12 mouse cellular contexts compared by ENCODE assay signal in genomic region chr5:120438991-120439710, GRCm38 (mm10). TPM values are rescaled to one million over a fixed set of nuclear protein-coding genes. Genes with fewer than 3 reads are reported as not detected.
DNase-seq lines count a peak whose midpoint lies in the region; ATAC-seq and TF ChIP-seq lines count a peak whose summit lies in the region.
"Had no signal": no experiment of that assay in that cellular context is flagged by ENCODE, and none has a peak within 500 bp of the region (broad histone marks: within the 10 kb centered on the region; RNA-seq: fewer than 3 reads in every experiment).

No protein-coding gene starts in this region.

- no peak for TF ChIP-seq EP300 in lung, postnatal 0 days (IDR thresholded peaks at IDR 0.05)

- no peaks in the 10 kb centered on the region for H3K36me3 ChIP-seq in lung, postnatal 0 days (ENCODE audit: insufficient read depth, low read length)
- no peaks in the 10 kb centered on the region for H3K36me3 ChIP-seq in limb, embryonic 10.5 days
- H3K36me3 ChIP-seq in neural tube, embryonic 14.5 days (ENCODE audit: control insufficient read depth, insufficient read depth, low read length), result no peaks in the 10 kb centered on the region

- no peak for ATAC-seq in lung, postnatal 0 days
- ATAC-seq in neural tube, embryonic 14.5 days (ENCODE audit: low read depth), result no peak
- ATAC-seq: liver, postnatal 0 days had no signal

- WGBS in lung, postnatal 0 days, result 1% methylated on average over 27 of the region's 27 CpGs
- WGBS in limb, embryonic 10.5 days, result 1% methylated on average over 27 of the region's 27 CpGs
- 1% methylated on average over 27 of the region's 27 CpGs for WGBS in neural tube, embryonic 14.5 days

- peak; percentile 36 for DNase-seq in adrenal gland, adult 2 months
- no peak for DNase-seq in adrenal gland, postnatal 25 days
- DNase-seq in lung, postnatal 14 days, result peak; percentile 24
- no peak for DNase-seq in lung, postnatal 0 days (ENCODE audit: low spot score)
- peak; percentile 49 for DNase-seq in limb, embryonic 10.5 days (ENCODE audit: low spot score)
- no peak for DNase-seq in kidney, postnatal 4 days
- DNase-seq in layer of hippocampus, adult 2 months (ENCODE audit: low spot score in 2 of 2), result no peak
- DNase-seq: heart, postnatal 4 days; liver, postnatal 0 days had no signal

- H3K9ac ChIP-seq in lung, postnatal 0 days (replicated peaks; ENCODE audit: low read depth), result no peak overlapping the region
- H3K9ac ChIP-seq in neural tube, embryonic 14.5 days (replicated peaks; ENCODE audit: low read depth, low read length), result peak overlapping the region; percentile 89
- H3K9ac ChIP-seq: liver, postnatal 0 days had no signal

- TF ChIP-seq CTCF in lung, postnatal 0 days (IDR thresholded peaks at IDR 0.05), result no peak
- no peak for TF ChIP-seq CTCF in layer of hippocampus, adult 2 months (conservative IDR thresholded peaks at IDR 0.05)

- H3K4me1 ChIP-seq in lung, postnatal 0 days (ENCODE audit: insufficient read depth, low read depth, low read length), result peaks cover 6% of the 10 kb centered on the region; the same call in 1 of the 2 replicates
- H3K4me1 ChIP-seq in limb, embryonic 10.5 days, result peaks cover 41% of the 10 kb centered on the region
- H3K4me1 ChIP-seq in neural tube, embryonic 14.5 days (ENCODE audit: control insufficient read depth, insufficient read depth, low read length), result peaks cover 8% of the 10 kb centered on the region

- H3K9me3 ChIP-seq in lung, postnatal 0 days (ENCODE audit: low read length), result no peaks in the 10 kb centered on the region
- H3K9me3 ChIP-seq in limb, embryonic 10.5 days (replicated peaks), result no peaks in the 10 kb centered on the region
- H3K9me3 ChIP-seq in neural tube, embryonic 14.5 days (ENCODE audit: control insufficient read depth, low read length), result no peaks in the 10 kb centered on the region

- no peak overlapping the region for H3K4me3 ChIP-seq in lung, postnatal 0 days (ENCODE audit: low read depth, low read length)
- no peak overlapping the region for H3K4me3 ChIP-seq in limb, embryonic 10.5 days
- peak overlapping the region; percentile 53 for H3K4me3 ChIP-seq in neural tube, embryonic 14.5 days (ENCODE audit: low read depth, low read length)
- no peak overlapping the region for H3K4me3 ChIP-seq in layer of hippocampus, adult 2 months
- H3K4me3 ChIP-seq: myocyte had no signal

- H3K27me3 ChIP-seq in lung, postnatal 0 days (replicated peaks; ENCODE audit: insufficient read depth, low read length), result peaks cover 70% of the 10 kb centered on the region
- peaks cover 95% of the 10 kb centered on the region for H3K27me3 ChIP-seq in limb, embryonic 10.5 days (ENCODE audit: low read depth, poor library complexity, severe bottlenecking)
- peaks cover 15% of the 10 kb centered on the region for H3K27me3 ChIP-seq in neural tube, embryonic 14.5 days (ENCODE audit: control insufficient read depth, insufficient read depth, low read length)

- H3K27ac ChIP-seq in lung, postnatal 0 days (ENCODE audit: low read length), result no peak overlapping the region
- H3K27ac ChIP-seq in limb, embryonic 10.5 days, result no peak overlapping the region
- H3K27ac ChIP-seq in neural tube, embryonic 14.5 days (ENCODE audit: low read depth, low read length), result peak overlapping the region; percentile 91
- H3K27ac ChIP-seq in layer of hippocampus, adult 2 months, result no peak overlapping the region

- H3K4me2 ChIP-seq in lung, postnatal 0 days (replicated peaks; ENCODE audit: low read depth, low read length), result no peak overlapping the region
- H3K4me2 ChIP-seq in neural tube, embryonic 14.5 days (ENCODE audit: low read depth, low read length), result peak overlapping the region; percentile 74

RNA-seq across cellular contexts. Expression of gene Lhx5, which starts 7.7 kb away (rescaled TPM):
- not detected for total RNA-seq in adrenal gland, adult 2 months (2021)
- polyA plus RNA-seq in adrenal gland, adult 2 months (2012; rRNA removed), result not detected in 2 replicates
- total RNA-seq in adrenal gland, postnatal 25 days (2021), result not detected in 2 replicates
- polyA plus RNA-seq in lung, postnatal 0 days (2015; fragmentation: Nextera tagmentation; extraction: Ambion mirVana), result not detected in 2 replicates
- polyA plus RNA-seq in limb, embryonic 10.5 days (2016; fragmentation: Nextera tagmentation; extraction: Ambion mirVana), result not detected in 2 replicates
- polyA plus RNA-seq in neural tube, embryonic 14.5 days (2014; fragmentation: Nextera tagmentation; extraction: Ambion mirVana), result 27.6 and 28.1 TPM in 2 replicates
- total RNA-seq in layer of hippocampus, adult 2 months (2021), result under 1 TPM in 1 of 2 experiments, not detected in 1; 0.36 TPM
- total RNA-seq: heart, postnatal 4 days; layer of hippocampus, postnatal 25 days had no signal
- polyA plus RNA-seq: liver, postnatal 0 days; myocyte had no signal

RNA-seq across cellular contexts. Expression of gene Sdsl, which starts 33.5 kb away (rescaled TPM):
- total RNA-seq in adrenal gland, adult 2 months (2021), result 10 to 100 TPM; 46.3 to 71.9 TPM
- 114 and 115 TPM in 2 replicates for polyA plus RNA-seq in adrenal gland, adult 2 months (2012; rRNA removed)
- 65.0 and 99.0 TPM in 2 replicates for total RNA-seq in adrenal gland, postnatal 25 days (2021)
- polyA plus RNA-seq in lung, postnatal 0 days (2015; fragmentation: Nextera tagmentation; extraction: Ambion mirVana), result 1.7 and 1.8 TPM in 2 replicates
- polyA plus RNA-seq in limb, embryonic 10.5 days (2016; fragmentation: Nextera tagmentation; extraction: Ambion mirVana), result 5.2 and 5.6 TPM in 2 replicates
- polyA plus RNA-seq in neural tube, embryonic 14.5 days (2014; fragmentation: Nextera tagmentation; extraction: Ambion mirVana), result 5.8 and 8.3 TPM in 2 replicates
- total RNA-seq in layer of hippocampus, adult 2 months (2021), result 1 to 10 TPM; 7.9 to 8.5 TPM

RNA-seq across cellular contexts. Expression of gene Sds, which starts 37.2 kb away (rescaled TPM):
- under 1 TPM in 1 of 2 experiments, not detected in 1; 0.55 TPM for total RNA-seq in adrenal gland, adult 2 months (2021)
- polyA plus RNA-seq in adrenal gland, adult 2 months (2012; rRNA removed), result 1.2 TPM in 1 of 2 replicates, not detected in the other
- total RNA-seq in adrenal gland, postnatal 25 days (2021), result 2.9 TPM in 1 of 2 replicates, not detected in the other
- not detected in 2 replicates for polyA plus RNA-seq in lung, postnatal 0 days (2015; fragmentation: Nextera tagmentation; extraction: Ambion mirVana)
- polyA plus RNA-seq in limb, embryonic 10.5 days (2016; fragmentation: Nextera tagmentation; extraction: Ambion mirVana), result not detected in 2 replicates
- polyA plus RNA-seq in neural tube, embryonic 14.5 days (2014; fragmentation: Nextera tagmentation; extraction: Ambion mirVana), result 0.29 TPM in 1 of 2 replicates, not detected in the other
- under 1 TPM in 1 of 2 experiments, not detected in 1; 0.31 TPM for total RNA-seq in layer of hippocampus, adult 2 months (2021)
- total RNA-seq: heart, postnatal 4 days had no signal
- polyA plus RNA-seq: myocyte had no signal

Comparison
In these comparisons a context has a peak if more than half of its experiments do, and no peak if none do; other contexts are left out.
1. DNase-seq: peak in adrenal gland, adult 2 months (single experiment), lung, postnatal 14 days (single experiment) and limb, embryonic 10.5 days (single experiment); none in adrenal gland, postnatal 25 days (single experiment), lung, postnatal 0 days (single experiment), kidney, postnatal 4 days (0 of 2) and layer of hippocampus, adult 2 months (0 of 2).
2. RNA of gene Lhx5, which starts 7.7 kb away (polyA plus RNA-seq): 27.6 to 28.1 TPM in neural tube, embryonic 14.5 days; not detected in lung, postnatal 0 days, not detected in adrenal gland, adult 2 months and not detected in limb, embryonic 10.5 days; every median in the first group is over 10 times any median in the second.
3. RNA of gene Sdsl, which starts 33.5 kb away (polyA plus RNA-seq): 114 to 115 TPM in adrenal gland, adult 2 months; 5.8 to 8.3 TPM in neural tube, embryonic 14.5 days, 5.2 to 5.6 TPM in limb, embryonic 10.5 days and 1.7 to 1.8 TPM in lung, postnatal 0 days; every median in the first group is over 10 times any median in the second.